In genomic region chr10:123751676-123752280, GRCm38 (mm10) we compare ENCODE assay signal across 20 mouse cellular contexts.
A peak's percentile ranks its signal among the peaks of the same experiment; 100 is the strongest.
DNase-seq lines count a peak whose midpoint lies in the region; ATAC-seq and TF ChIP-seq lines count a peak whose summit lies in the region.
"Had no signal": no experiment of that assay in that cellular context is flagged by ENCODE, and none has a peak within 500 bp of the region (broad histone marks: within the 10 kb centered on the region; RNA-seq: fewer than 3 reads in every experiment).

No protein-coding gene starts in this region.

- no peak overlapping the region for H3K4me3 ChIP-seq in forebrain, embryonic 11.5 days (ENCODE audit: low read depth, low read length)
- H3K4me3 ChIP-seq in forebrain, embryonic 10.5 days = no peak overlapping the region
- no peak overlapping the region for H3K4me3 ChIP-seq in midbrain, postnatal 0 days (ENCODE audit: low read depth, low read length)
- no peak overlapping the region for H3K4me3 ChIP-seq in midbrain, embryonic 14.5 days (replicated peaks; ENCODE audit: low read depth, low read length)
- no peak overlapping the region for H3K4me3 ChIP-seq in forebrain, embryonic 16.5 days (replicated peaks; ENCODE audit: low read length)
- no peak overlapping the region for H3K4me3 ChIP-seq in hindbrain, embryonic 16.5 days (ENCODE audit: low read length)
- H3K4me3 ChIP-seq in midbrain, embryonic 10.5 days = no peak overlapping the region
- H3K4me3 ChIP-seq: left cerebral cortex, adult 2 months; midbrain, embryonic 15.5 days had no signal

- WGBS in forebrain, embryonic 11.5 days = 58% methylated on average over 6 of the region's 6 CpGs
- 61% methylated on average over 6 of the region's 6 CpGs for WGBS in forebrain, embryonic 10.5 days
- WGBS in midbrain, postnatal 0 days = 56% methylated on average over 6 of the region's 6 CpGs
- WGBS in midbrain, embryonic 14.5 days = 58% methylated on average over 6 of the region's 6 CpGs
- WGBS in forebrain, embryonic 16.5 days = 39% methylated on average over 6 of the region's 6 CpGs
- 42% methylated on average over 6 of the region's 6 CpGs for WGBS in hindbrain, embryonic 16.5 days
- 73% methylated on average over 6 of the region's 6 CpGs for WGBS in midbrain, embryonic 10.5 days

- no peak for TF ChIP-seq CTCF in midbrain, postnatal 0 days (IDR thresholded peaks at IDR 0.05)

- no peaks in the 10 kb centered on the region for H3K4me1 ChIP-seq in forebrain, embryonic 11.5 days (replicated peaks; ENCODE audit: control insufficient read depth, insufficient read depth, low read length)
- H3K4me1 ChIP-seq in forebrain, embryonic 10.5 days = peaks cover 11% of the 10 kb centered on the region
- H3K4me1 ChIP-seq in midbrain, postnatal 0 days (ENCODE audit: insufficient read depth, low read length) = no peaks in the 10 kb centered on the region
- H3K4me1 ChIP-seq in midbrain, embryonic 14.5 days (ENCODE audit: control insufficient read depth, insufficient read depth, low read length) = 0 out of 2 replicates have a peak, but pooled peaks cover 4% of the 10 kb centered on the region
- H3K4me1 ChIP-seq in forebrain, embryonic 16.5 days (replicated peaks; ENCODE audit: control insufficient read depth, insufficient read depth, low read length) = peaks cover 8% of the 10 kb centered on the region
- H3K4me1 ChIP-seq in hindbrain, embryonic 16.5 days (ENCODE audit: control insufficient read depth, insufficient read depth, low read depth, low read length) = no peaks in the 10 kb centered on the region; the same call in 1 of the 2 replicates
- no peaks in the 10 kb centered on the region for H3K4me1 ChIP-seq in midbrain, embryonic 10.5 days
- H3K4me1 ChIP-seq: midbrain, embryonic 15.5 days had no signal

- H3K36me3 ChIP-seq in forebrain, embryonic 11.5 days (ENCODE audit: control insufficient read depth, insufficient read depth, low read length) = no peaks in the 10 kb centered on the region
- H3K36me3 ChIP-seq in forebrain, embryonic 10.5 days (replicated peaks) = no peaks in the 10 kb centered on the region
- no peaks in the 10 kb centered on the region for H3K36me3 ChIP-seq in midbrain, postnatal 0 days (ENCODE audit: insufficient read depth, low read length)
- H3K36me3 ChIP-seq in midbrain, embryonic 14.5 days (ENCODE audit: control insufficient read depth, insufficient read depth, low read length) = no peaks in the 10 kb centered on the region
- H3K36me3 ChIP-seq in forebrain, embryonic 16.5 days (ENCODE audit: control insufficient read depth, insufficient read depth) = no peaks in the 10 kb centered on the region
- H3K36me3 ChIP-seq in hindbrain, embryonic 16.5 days (ENCODE audit: control insufficient read depth, insufficient read depth, low read length) = no peaks in the 10 kb centered on the region
- no peaks in the 10 kb centered on the region for H3K36me3 ChIP-seq in midbrain, embryonic 10.5 days
- H3K36me3 ChIP-seq: G1E; midbrain, embryonic 15.5 days had no signal

- no peak overlapping the region for H3K9ac ChIP-seq in forebrain, embryonic 11.5 days (ENCODE audit: low read length)
- no peak overlapping the region for H3K9ac ChIP-seq in midbrain, postnatal 0 days (replicated peaks; ENCODE audit: low read length, poor library complexity, severe bottlenecking)
- no peak overlapping the region for H3K9ac ChIP-seq in midbrain, embryonic 14.5 days (replicated peaks; ENCODE audit: low read length)
- H3K9ac ChIP-seq in forebrain, embryonic 16.5 days (replicated peaks; ENCODE audit: low read depth, low read length) = no peak overlapping the region
- H3K9ac ChIP-seq in hindbrain, embryonic 16.5 days (ENCODE audit: low read depth, low read length) = no peak overlapping the region
- H3K9ac ChIP-seq: midbrain, embryonic 15.5 days had no signal

- H3K27ac ChIP-seq in forebrain, embryonic 11.5 days (ENCODE audit: low read depth, low read length) = no peak overlapping the region
- no peak overlapping the region for H3K27ac ChIP-seq in forebrain, embryonic 10.5 days
- H3K27ac ChIP-seq in midbrain, postnatal 0 days (ENCODE audit: low read depth, low read length) = no peak overlapping the region
- no peak overlapping the region for H3K27ac ChIP-seq in midbrain, embryonic 14.5 days (replicated peaks; ENCODE audit: low read depth, low read length)
- peak overlapping the region; percentile 30; the same call in 1 of the 2 replicates for H3K27ac ChIP-seq in forebrain, embryonic 16.5 days (ENCODE audit: low read length)
- no peak overlapping the region for H3K27ac ChIP-seq in hindbrain, embryonic 16.5 days (ENCODE audit: low read depth, low read length)
- no peak overlapping the region for H3K27ac ChIP-seq in midbrain, embryonic 10.5 days (replicated peaks)
- H3K27ac ChIP-seq: left cerebral cortex, adult 2 months; midbrain, embryonic 15.5 days had no signal

- no peak for DNase-seq in forebrain, embryonic 11.5 days (ENCODE audit: low spot score)
- no peak for DNase-seq in forebrain, embryonic 10.5 days (ENCODE audit: extremely low spot score, low spot score)
- DNase-seq in midbrain, postnatal 0 days (ENCODE audit: low spot score) = peak; percentile 24
- no peak for DNase-seq in midbrain, embryonic 14.5 days
- DNase-seq in midbrain, embryonic 10.5 days (ENCODE audit: low spot score) = no peak
- DNase-seq in left cerebral cortex, adult 11 months (ENCODE audit: low spot score) = no peak
- DNase-seq: adrenal gland, postnatal 25 days; cerebellum, adult 9-10 months; heart, postnatal 10 days; kidney, adult 2 months; left cerebral cortex, postnatal 4 days; liver; lung, postnatal 14 days; thymus, adult 2 months had no signal

- H3K27me3 ChIP-seq in forebrain, embryonic 11.5 days (ENCODE audit: control insufficient read depth, insufficient read depth, low read length) = no peaks in the 10 kb centered on the region
- H3K27me3 ChIP-seq in forebrain, embryonic 10.5 days (ENCODE audit: poor library complexity, severe bottlenecking) = no peaks in the 10 kb centered on the region
- H3K27me3 ChIP-seq in midbrain, postnatal 0 days (ENCODE audit: insufficient read depth, low read length) = no peaks in the 10 kb centered on the region
- H3K27me3 ChIP-seq in midbrain, embryonic 14.5 days (ENCODE audit: control insufficient read depth, insufficient read depth, low read length) = no peaks in the 10 kb centered on the region
- H3K27me3 ChIP-seq in forebrain, embryonic 16.5 days (replicated peaks; ENCODE audit: control insufficient read depth, insufficient read depth, low read length) = no peaks in the 10 kb centered on the region
- no peaks in the 10 kb centered on the region for H3K27me3 ChIP-seq in hindbrain, embryonic 16.5 days (replicated peaks; ENCODE audit: control insufficient read depth, insufficient read depth, low read length)
- H3K27me3 ChIP-seq in midbrain, embryonic 10.5 days (ENCODE audit: low read depth, poor library complexity, severe bottlenecking) = no peaks in the 10 kb centered on the region
- H3K27me3 ChIP-seq: midbrain, embryonic 15.5 days had no signal

- no peak overlapping the region for H3K4me2 ChIP-seq in forebrain, embryonic 11.5 days (ENCODE audit: low read depth, low read length, severe bottlenecking)
- no peak overlapping the region for H3K4me2 ChIP-seq in midbrain, postnatal 0 days (ENCODE audit: low read depth, low read length, poor library complexity, severe bottlenecking)
- no peak overlapping the region for H3K4me2 ChIP-seq in midbrain, embryonic 14.5 days (ENCODE audit: low read length)
- H3K4me2 ChIP-seq in forebrain, embryonic 16.5 days (ENCODE audit: low read length) = no peak overlapping the region
- peak overlapping the region; percentile 12; the same call in 1 of the 2 replicates for H3K4me2 ChIP-seq in hindbrain, embryonic 16.5 days (ENCODE audit: low read length)
- H3K4me2 ChIP-seq: heart, embryonic 11.5 days; midbrain, embryonic 15.5 days had no signal

- 0 out of 2 replicates have a peak, but pooled peaks have one; percentile 18 for ATAC-seq in forebrain, embryonic 11.5 days (replicated peaks; ENCODE audit: low FRiP score)
- no peak for ATAC-seq in midbrain, postnatal 0 days (ENCODE audit: low FRiP score)
- no peak for ATAC-seq in midbrain, embryonic 14.5 days (ENCODE audit: low FRiP score, low TSS enrichment)
- ATAC-seq in forebrain, embryonic 16.5 days = peak; percentile 80
- ATAC-seq in hindbrain, embryonic 16.5 days = no peak
- ATAC-seq: midbrain, embryonic 15.5 days had no signal

- H3K9me3 ChIP-seq in forebrain, embryonic 11.5 days (ENCODE audit: control insufficient read depth, low read length) = no peaks in the 10 kb centered on the region
- no peaks in the 10 kb centered on the region for H3K9me3 ChIP-seq in forebrain, embryonic 10.5 days
- H3K9me3 ChIP-seq in midbrain, postnatal 0 days (ENCODE audit: low read length) = no peaks in the 10 kb centered on the region
- no peaks in the 10 kb centered on the region for H3K9me3 ChIP-seq in midbrain, embryonic 14.5 days (ENCODE audit: control insufficient read depth, low read length)
- H3K9me3 ChIP-seq in forebrain, embryonic 16.5 days (ENCODE audit: control insufficient read depth, low read length) = no peaks in the 10 kb centered on the region
- H3K9me3 ChIP-seq in hindbrain, embryonic 16.5 days (ENCODE audit: control insufficient read depth, low read length) = no peaks in the 10 kb centered on the region
- no peaks in the 10 kb centered on the region for H3K9me3 ChIP-seq in midbrain, embryonic 10.5 days (replicated peaks)
- H3K9me3 ChIP-seq: midbrain, embryonic 15.5 days had no signal

Comparison
In these comparisons a context has a peak if more than half of its experiments do, and no peak if none do; other contexts are left out.
1. ATAC-seq: peak in forebrain, embryonic 11.5 days (single experiment) and forebrain, embryonic 16.5 days (single experiment); none in midbrain, postnatal 0 days (single experiment), midbrain, embryonic 14.5 days (single experiment) and hindbrain, embryonic 16.5 days (single experiment).